Mouse (Mus musculus) heart, adult 10 weeks (tissue): ENCODE results near the gene Rnf220. TPM values are rescaled to one million over a fixed set of nuclear protein-coding genes. Genes with fewer than 3 reads are reported as not detected.

Experiments
- polyA plus RNA-seq: library from polyadenylated mRNA; stranded (reverse); fragments of 350-450 nt; fragmentation: Illumina TruSeq; extraction: RNeasy Lipid Tissue Mini Kit (QIAGEN cat#74804); gene quantifications from one replicate; pipeline ENCODE4 v1.2.3, GENCODE M21; 2014; ENCODE audit warnings: low read depth, low replicate concordance

The Rnf220 gene
- polyA plus RNA-seq, result 41.0 TPM

DNA sequence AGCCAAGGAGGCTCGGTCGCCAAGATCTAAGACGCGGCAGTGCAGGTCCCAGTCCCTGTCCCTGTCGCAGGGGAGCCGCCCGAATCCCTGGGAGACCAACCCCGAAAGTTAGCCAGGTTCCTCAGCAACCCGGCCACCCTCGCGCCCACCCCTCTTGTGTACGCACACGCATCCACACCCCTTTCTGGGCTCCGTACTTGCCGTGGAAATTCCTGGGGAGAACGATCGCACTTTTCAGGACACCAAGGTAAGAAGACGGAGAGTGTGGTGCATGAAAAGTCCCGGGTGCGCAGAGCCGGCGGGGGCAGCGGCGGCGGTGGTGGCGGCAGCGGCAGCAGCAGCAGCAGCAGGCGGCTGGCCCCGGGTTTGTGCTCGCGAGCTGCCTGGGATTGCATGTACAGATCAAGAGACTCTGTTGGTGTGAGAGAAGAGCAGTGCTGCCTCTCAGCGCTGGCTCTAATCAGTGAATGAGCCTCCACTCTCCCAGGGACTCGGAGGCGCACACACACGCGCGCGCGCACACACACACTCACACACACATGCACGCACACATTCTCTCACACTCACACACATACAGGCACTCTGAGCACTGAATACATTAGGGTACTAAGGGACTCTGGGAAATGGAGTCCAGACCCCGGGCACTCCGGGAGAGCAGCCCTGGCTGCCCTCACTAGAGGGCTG, at the start of gene Rnf220:
Gene Rnf220 (minus strand): TSS at position 571 of the 684 bp plus-strand sequence.

DNA sequence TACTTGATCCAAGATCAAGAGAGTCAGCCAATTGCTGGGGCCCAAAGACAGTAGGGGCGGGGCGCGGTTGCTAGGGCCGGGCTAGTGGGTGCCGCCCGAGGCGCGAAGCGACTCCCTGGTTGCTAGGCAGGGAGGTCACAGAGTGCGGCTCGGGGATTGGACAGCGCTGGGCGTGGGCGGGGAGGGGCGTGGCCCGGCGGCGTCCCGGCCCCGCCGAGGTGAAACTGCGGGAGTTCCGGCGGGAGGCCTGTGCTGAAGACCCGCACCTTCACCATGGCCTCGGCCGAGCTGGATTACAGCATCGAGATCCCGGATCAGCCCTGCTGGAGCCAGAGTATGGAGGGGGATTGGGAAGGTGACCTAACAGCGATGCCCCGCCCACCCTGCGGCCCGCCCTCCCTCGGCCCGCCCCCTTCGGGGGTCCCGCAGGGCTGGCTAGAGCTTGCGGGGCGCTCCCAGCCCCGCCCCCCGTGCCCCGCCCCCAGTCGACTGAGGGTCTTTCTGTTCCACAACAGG, 245.0 kb downstream of the Rnf220 start, which contains the start of the genes Tmem53 and Armh1:
Gene Tmem53 (plus strand): TSS at position 151 of the 516 bp plus-strand sequence.
Gene Armh1 (minus strand): TSS at position 325 of the 516 bp plus-strand sequence.

Other genes with a start within 250 kb of the Rnf220 start
- gene Tmem53, start 245.1 kb downstream of the Rnf220 start, polyA plus RNA-seq, result 21.3 TPM
- gene Armh1, start 244.9 kb downstream of the Rnf220 start, polyA plus RNA-seq, result not detected
- gene Eri3, start 53.3 kb upstream of the Rnf220 start, polyA plus RNA-seq, result 57.6 TPM
- gene Dmap1, start 185.2 kb upstream of the Rnf220 start, polyA plus RNA-seq, result 19.4 TPM
- not detected for gene Gm12845, start 227.4 kb upstream of the Rnf220 start, polyA plus RNA-seq